Mouse (Mus musculus) thymus, postnatal 4 days (tissue): ENCODE results near the gene Pifo.
"Not testable (repeated sequence)": the region's sequence is repeated elsewhere in the genome, so short reads cannot be mapped to it uniquely, and the experiment has no call there.

ENCODE experiments used
- DNase-seq: peaks from one replicate; pipeline ENCODE4 v3.0.0; 2021

The Pifo gene

DNA sequence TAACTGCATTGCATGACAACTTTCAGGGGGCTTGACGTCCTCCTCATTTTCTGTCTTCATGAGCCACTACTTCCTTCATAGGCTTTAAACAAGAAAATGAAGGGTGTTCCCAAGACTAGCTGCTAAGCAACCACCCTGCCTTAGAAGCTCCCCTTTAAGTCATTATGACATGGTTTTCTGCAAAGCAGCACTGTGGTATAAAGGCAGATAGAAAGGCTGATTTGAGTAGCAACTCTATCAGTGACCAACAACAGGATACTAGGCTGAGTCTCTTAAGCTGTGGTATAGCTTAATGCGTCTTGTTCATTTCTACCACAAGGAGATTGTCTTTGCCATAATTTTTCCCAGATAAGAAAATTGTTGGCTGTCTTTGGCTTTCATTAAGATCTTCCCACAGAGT lies at the start of gene Pifo:
Gene Pifo, minus strand, starts transcription at position 101 of the 400 bp plus-strand sequence.
- no peak for DNase-seq

DNA sequence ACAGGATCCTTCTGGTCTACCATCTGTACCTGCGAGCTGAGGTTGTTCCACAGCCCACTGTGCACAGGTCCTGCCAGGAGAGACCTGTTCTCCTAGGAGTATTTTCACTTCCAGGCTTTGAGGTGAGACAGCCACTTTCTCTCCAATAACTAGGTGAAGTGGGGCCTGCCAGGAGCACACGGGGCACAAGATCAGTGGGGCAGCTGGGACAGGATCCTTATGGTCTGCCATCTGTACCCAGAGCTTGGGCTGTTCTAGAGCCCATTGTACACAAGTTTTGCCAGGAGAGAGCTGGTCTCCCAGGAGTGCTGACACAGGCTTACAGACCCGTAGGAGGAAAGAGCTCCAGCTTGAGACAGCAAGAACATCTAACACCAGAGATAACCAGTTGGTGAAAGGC lies 43.5 kb upstream of the Pifo start:
- no peak for DNase-seq

DNA sequence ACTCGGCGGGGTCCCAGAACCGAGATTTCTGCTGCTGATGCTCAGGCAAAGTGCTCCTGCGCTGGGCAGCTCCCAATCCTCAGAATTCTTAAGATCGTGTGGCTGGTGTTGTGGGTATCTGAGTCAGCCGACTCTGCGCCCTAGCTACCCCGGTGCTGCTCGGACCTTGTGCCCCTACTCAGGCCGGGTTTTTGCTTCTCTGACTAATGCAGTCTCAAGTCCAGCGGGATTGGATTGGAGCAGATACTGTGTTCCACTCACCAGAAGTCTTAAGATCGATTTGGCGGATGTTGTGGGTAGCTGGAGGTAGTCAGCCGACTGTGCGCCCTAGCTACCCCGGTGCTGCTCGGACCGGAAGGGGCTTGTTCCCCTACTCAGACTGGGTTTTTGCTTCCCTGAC lies 37.5 kb upstream of the Pifo start:
- DNase-seq: no peak

DNA sequence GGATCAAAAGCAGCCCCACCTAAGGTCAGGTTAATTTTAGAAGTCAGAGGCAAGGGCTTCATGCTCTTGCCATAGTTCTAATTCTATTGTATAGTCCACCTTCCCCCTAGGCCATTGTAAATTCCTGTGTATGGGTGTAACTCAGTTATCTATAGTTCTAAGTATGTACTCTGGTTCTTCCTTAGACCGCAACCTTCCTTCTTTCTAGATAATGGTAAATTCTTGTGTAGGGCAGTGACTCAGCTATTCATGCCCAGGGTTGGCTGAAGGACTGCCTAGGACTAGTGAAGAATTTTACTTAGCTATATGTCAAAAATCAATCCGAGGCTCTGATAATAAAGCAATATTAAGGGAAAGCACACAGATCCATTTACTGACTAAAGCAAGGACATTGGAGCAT lies 25.9 kb upstream of the Pifo start:
- DNase-seq: no peak

DNA sequence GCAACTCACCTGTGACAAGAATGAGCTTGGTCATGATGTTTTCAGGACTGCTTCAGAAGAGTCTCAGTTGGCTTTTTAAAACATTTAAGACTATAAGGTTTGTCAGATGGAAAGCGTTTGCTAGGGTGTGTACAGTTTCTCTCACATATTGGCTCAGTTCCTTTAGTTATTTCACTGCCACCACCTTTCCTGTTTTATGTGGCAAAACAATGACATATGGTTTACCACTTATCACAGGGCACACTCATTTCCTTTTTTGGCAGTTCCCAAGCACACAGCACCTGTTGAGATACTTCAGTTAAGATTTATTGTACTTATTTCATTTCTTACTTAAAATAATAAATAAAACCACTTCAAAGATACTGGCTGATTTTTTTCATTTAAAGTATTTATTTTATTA lies 18.3 kb upstream of the Pifo start, which contains the start of gene Chil5:
Gene Chil5, minus strand, starts transcription at position 34 of the 400 bp plus-strand sequence.
- no peak for DNase-seq

DNA sequence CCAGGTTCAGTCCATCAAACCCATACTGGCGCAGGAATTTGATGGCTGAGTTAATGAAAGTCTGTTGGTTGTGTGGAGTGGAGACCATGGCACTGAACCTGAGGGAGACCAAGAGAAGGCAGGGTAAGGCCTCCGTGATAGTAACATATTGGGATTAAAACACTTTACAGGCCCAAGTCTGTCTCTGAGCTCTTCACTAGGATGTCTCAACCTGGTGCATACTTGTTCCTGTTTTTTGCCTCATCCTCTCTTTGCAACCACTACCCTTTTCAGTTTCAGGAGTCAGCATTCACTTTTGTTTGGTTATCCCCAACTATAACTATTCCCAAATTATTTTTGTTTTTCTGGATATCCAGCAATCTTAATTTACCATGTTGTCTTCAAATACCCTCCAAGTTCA lies 9.7 kb upstream of the Pifo start:
- no peak for DNase-seq

DNA sequence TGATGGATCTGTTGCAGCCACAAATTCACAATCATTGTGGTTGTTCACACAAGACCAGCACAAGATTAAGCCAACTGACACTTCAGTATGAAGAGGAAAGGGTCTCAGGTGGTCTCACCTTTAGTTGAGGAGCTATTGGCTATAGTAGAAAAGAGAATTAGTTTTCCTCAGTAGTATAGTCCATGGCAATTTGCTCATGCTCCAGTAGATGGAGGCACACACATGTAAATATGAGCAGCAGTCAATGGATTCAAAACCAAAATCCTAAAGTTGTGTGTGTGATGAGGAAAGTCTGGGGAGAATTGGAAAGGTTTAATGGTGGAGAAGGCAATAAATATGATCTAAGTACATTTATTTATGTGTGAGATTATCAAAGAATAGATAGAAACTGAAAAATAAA lies 7.4 kb upstream of the Pifo start:
- DNase-seq: no peak

DNA sequence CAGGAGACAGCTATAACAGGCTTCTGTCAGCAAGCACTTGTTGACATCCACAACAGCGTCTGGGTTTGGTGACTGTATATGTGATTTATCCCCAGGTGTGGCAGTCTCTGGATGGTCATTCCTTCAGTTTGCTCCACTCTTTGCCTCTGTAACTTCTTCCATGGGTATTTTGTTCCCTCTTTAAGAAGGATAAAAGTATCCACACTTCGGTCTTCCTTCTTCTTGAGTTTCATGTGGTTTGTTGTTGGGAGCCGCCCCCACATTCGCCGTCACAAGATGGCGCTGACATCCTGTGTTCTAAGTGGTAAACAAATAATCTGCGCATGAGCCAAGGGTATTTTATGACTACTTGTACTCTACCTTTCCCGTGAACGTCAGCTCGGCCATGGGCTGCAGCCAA lies 11.1 kb downstream of the Pifo start:
- not testable (repeated sequence) for DNase-seq

DNA sequence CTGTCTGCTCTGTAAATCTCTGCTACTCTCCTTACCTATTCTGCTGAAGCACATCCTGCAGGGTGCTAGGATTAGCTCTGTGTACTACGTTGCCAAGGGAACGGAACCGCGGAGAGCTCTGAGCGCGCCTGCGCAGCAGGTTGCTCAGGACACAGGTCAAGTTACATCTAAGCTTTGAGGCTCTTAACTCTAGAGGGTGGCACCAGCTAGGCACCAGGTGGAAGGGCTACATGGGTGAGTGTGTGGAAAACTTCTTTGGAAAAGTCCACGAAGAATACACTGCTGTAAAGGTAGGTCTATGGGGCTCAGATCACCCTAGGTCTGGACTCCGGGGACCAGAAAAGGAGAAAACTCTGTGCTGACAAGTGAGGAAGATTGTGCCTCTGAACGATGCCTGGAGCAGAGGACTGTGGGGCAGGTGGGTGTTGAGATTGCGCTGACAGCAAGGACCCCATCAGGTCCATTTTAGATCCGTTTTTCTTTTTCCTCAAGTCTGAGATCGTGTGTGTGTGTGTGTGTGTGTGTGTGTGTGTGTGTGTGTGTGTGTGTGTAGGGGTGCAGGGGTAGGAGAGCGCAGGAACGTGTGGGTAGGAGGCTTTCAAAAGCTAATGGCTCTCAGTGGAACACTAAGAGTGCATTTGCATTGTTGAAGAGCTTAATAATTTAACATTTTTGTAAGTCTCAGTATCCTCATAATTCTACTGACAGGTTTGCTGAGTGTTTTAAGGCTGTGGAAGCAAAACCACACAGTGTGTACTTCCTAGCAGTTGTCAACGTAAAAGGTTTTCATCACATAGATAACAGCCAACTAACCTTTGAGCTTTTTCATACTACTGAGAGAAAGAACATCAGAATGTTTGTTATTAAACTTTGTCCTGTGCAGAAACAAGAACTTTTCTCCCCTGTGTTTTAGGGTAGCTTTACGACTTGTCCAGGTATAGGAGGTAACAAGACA lies 12.8 kb downstream of the Pifo start:
- peak; percentile 41 for DNase-seq

DNA sequence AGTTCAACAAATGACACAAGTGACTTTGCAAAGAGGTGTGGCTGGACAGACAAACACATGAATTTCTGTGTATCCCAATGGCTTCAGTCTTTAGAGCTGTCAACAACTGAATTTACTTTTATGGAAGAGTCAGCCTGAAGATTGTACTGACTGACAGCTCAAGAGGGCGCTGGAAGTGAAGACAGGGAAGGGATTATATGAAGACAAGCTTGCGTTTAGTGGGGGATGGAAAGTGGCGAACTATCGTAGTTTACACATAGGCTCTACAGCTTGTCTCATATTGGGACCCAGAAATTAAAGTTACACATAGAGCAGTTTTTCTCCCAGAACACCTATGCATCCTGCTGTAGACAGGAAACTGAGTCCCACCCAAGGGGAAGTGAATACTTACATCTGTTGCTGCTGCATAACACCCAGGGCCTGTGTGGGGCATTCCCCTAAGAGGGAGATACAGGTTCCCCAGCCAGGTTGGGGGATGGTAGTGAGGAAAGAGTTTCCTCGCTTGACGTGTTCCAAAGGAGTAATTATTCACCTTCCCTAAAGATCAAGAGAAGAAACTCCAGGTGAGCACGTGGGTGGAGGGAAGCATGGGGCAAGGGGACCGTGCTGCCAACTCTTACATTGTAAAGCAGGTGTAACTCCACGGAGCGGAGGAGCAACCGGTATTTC lies 13.6 kb downstream of the Pifo start:
- DNase-seq: no peak

DNA sequence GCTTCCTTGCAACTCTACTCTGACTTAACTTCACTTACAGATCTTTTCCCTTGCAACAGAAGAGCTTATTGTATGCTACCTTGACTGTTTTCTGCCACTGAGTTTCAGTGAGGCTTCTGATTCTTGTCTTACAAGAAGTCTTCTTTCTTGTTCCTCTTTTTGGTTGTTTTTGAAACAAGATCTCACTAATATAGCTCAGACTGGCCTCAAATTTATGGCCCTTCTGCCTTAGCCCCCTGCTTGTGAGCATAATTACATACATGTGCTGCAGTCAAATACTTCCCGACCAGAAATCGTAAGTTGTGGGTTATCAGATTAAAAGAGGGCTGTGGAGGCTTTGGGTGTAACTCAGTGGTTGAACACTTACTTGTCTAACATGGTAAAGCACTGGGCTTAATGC lies 19.7 kb downstream of the Pifo start:
- no peak for DNase-seq

DNA sequence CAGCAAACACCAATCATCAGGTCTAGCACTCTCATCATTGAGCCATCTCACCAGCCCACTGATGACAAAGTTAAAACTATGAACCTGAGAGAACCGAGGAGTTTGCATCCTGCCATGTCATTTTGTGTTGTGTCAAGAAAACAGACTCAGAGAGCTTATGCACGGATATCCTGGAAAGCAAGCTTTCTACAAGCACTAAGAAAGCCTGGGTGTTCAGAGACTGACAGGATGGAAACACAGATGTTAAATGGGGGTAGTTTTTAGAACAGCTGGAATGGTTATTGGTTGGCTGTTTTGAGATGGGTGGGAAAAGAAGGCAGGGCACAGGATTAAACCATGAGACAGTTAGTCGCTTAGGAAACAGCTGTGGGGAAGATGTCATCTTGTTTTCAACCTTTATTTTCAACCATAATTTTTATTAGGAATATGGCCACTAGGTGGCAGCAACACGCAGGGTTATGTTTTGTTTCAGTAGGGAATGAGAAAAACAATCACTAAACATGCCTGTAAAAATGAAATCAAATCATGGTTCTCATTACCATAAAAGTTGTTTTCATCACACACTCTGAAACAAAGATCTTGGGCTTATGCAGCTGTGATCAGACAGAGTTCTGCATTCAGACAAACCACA lies 22.7 kb downstream of the Pifo start:
- DNase-seq: peak; percentile 71

DNA sequence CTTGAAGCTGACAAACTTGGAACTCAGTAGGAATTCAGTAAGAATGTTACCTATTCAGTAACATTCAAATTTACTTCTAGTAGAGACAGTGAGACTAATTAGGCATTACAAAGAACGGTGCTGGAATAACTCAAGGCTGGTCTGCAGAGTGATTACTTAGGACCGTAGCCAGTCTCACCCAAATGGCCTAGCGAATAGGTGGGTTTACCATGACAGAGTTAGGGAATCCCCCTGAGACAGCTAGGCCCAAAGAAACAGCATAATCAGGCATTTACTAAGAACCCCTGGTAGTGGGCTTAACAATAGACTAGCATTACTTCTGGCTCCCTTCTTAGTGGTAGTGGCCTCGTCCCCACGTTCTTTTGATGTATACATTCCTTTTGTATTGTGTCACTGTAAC lies 24.8 kb downstream of the Pifo start:
- not testable (repeated sequence) for DNase-seq

DNA sequence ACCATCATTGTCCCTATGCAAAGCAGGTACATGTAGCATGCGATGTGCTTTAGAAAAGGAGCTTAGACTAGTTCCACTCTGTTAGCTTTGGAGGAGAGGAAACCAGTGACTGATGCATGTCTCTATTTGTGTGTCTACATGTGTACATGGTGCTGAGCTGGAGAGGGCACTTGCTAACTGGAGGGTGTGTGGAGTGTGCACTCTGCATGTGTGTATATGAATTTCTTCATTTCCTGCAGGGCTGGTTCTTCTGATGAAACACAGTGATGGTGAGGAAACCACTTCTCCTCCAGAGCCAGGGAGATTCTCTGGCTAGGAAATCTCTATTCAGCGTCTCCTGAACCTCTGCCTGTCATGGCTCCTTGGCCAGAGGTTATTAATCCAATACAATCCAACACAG lies 40.3 kb downstream of the Pifo start:
- no peak for DNase-seq

DNA sequence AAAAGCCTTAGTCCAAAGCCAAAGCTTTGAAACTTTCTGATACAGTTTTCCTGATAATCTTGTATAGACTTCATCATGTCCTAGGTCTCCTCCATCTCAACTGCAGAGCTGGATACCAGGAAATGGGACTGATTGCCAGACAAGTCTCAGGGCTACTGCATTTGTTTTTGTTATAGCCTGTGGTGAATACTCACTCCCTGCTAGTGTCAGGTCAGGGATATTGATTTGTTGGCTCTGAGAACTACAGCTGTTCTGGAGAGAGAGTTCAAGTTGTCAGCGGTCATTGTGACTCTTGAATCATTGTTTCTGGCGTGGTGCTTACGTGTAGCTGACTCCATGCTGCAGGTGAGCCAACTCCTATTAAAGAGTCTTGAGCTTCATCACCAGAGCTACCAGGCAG lies 41.0 kb downstream of the Pifo start, which contains the start of gene Ovgp1:
Gene Ovgp1, plus strand, starts transcription at position 301 of the 400 bp plus-strand sequence.
- DNase-seq: no peak

DNA sequence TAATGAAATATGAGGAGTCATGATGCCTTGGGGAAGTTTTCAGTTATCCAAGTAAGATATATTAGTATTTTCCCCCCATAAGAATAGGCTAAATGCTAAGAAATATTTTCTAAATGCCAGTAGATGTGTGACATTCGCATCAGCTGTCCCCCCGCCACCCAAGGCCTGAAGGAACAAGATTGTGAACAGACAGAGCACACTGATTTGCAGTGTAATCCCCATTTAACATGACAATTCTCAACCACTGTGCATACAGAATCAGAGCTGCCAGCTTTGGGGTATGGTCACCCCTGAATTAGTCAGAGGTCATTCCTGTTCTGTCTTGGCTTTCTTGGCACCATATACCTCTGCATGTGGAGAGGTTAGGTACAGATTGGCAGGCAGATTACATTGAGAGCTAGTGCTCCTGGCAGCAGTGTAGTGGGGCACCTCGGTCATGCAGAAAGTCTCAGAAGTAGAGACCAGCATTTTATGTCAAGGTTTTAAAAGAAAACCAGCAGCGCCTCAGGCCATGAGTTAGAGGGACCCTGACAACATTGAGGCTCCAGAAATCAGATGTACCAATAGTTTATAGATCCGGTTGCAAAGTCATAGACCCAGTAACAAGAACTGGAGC lies 42.5 kb downstream of the Pifo start:
- DNase-seq: no peak

DNA sequence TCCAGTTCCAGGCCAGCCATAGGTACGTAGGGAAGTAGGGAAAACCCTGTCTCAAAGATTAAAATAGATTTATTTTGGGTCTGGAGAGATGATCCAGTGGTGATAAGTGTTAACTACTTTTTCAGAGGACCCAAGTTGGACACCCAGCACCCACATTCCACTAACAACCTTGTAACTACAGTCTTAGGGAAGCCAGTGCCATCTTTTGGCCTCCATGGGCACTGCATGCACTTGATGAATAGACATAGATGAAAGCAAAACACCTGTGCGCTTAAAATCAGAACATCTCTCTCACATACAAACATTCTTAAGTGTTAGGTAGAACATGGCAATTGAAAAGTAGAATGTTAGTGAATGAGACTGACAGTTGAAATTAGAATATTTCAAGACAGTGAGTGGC lies 53.7 kb downstream of the Pifo start:
- DNase-seq: peak; percentile 39

DNA sequence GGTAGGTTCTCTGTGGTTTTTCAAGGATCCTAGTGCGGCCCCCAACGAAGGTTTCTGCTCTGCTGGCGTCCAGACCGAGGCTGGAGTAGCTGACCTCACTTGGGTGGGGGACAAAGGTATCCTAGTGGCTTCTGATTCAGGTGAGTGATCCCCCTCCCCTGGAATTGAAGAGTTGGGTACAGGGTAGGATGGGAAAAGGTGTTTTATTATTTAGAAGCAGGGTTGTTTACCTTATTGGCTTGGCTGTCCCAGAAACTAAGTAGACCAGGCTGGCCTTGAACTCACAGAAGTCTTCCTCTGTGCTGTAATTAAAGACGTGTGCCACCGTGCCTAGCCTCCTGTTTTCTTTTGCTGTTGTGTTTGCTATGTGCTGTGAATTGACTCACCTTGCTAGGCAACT lies 54.4 kb downstream of the Pifo start, which contains the start of gene Atp5f1:
Gene Atp5f1, minus strand, starts transcription at position 101 of the 400 bp plus-strand sequence.
- no peak for DNase-seq

DNA sequence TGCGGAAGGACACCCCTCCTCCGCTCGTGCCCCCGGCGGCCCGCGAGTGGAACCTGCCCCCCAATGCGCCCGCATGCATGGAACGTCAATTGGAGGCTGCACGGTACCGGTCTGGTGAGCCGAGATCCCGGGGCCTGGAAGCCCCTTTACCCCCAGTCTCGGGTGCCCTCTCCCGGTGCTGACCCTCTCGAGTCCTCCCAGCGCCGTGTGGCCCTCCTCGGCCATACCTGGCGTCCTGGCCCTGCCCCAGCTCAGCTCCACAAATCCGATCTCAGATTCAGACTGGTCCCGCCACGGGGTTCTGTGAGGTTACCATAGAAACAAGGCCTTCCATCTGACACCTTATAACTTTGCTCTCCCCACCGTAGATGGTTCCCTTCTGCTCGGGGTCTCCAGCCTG lies 54.9 kb downstream of the Pifo start:
- DNase-seq: no peak

DNA sequence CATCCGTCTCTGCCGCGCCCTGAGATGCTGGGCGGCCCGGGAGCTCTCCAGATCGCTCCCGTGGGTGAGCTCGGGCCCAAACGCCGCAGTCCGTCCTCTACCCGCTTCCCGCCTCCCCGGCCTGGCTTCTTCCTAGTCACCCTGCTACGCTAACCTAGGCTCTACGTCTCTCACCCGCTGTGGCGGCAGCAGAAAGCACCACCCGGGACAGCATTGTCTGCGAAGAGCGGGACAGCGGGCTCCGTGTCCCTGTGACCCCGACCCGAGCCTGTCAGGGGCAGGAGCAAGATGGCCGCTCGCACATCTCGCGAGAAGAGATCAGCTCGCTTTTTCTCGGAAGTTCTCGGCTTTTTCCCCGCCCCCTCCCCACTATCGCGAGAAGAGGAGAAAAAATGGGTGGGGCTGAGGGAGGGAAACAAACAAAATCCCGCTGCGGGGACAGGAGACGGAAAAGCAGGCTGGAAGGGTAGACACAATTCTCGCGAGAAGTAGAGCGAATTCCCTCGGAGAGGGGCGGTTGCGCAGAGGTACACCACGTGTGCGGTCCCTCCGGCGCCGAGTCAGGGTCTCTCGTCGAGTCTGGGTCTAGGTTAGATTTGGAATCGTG lies 55.4 kb downstream of the Pifo start, which contains the start of gene Wdr77:
Gene Wdr77, plus strand, starts transcription at position 396 of the 607 bp plus-strand sequence.
- DNase-seq: peak; percentile 96

DNA sequence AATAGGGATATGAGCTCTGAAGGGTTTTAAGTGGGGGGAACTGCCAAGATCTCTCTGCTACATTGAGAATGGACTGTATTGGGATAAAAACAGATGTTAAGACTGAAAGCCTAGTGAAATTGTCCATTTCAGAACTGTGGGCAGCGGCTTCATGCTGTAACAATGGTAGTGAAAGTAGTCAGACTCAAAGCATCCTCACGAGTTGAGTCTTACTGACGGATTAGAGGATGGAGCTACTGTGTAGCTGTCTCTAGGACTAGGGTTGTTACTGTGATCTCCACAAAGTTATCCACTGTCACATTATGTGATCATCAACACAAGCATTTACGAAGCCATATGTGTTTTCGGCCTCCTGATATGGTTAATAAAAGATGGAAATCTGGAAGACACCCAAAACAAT lies 56.2 kb downstream of the Pifo start:
- no peak for DNase-seq

DNA sequence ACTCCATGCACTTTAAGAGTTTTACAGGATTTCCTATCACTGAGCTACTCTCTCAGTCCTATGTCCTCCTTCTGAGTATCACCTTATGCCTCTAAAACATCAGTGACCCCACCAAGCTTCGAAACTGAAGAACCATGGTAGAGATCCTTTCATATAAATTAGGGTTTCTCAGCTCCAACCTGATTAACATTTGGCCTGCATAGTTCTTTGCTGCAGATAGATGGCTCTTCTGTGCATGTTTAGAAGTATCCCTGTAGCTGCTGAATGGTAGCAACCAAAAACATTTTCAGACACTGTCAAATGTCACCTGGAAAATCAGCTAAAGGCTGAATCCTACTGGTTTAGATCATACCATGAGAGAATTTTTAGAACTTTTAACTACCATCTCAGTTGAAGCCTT lies 57.2 kb downstream of the Pifo start:
- no peak for DNase-seq

DNA sequence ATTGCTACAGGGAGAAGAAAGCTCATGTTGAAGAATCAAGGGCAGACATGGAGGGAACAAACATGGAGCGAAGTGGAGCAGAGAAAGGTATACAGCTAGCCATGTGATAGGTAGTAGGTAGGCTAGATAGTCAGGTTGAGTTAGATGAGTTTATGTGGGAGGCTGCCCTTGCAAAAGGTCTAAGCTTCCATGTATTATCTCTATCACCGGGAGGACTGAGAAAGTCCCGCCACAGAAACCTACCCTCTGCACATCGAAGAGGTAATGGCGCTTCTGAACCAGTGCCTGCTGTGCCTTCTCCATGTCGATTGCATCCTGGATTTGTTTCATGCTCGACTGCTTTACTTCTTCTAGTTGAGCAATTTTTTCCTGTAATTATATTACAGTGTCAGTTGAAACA lies 63.1 kb downstream of the Pifo start:
- no peak for DNase-seq
